Mouse (Mus musculus): ENCODE data around the gene Dync1i1. TPM values are rescaled to one million over a fixed set of nuclear protein-coding genes. Genes with fewer than 3 reads are reported as not detected.

Gene Dync1i1
- polyA plus RNA-seq, 1 experiment from 2014 or later: 3.3 TPM

DNA sequence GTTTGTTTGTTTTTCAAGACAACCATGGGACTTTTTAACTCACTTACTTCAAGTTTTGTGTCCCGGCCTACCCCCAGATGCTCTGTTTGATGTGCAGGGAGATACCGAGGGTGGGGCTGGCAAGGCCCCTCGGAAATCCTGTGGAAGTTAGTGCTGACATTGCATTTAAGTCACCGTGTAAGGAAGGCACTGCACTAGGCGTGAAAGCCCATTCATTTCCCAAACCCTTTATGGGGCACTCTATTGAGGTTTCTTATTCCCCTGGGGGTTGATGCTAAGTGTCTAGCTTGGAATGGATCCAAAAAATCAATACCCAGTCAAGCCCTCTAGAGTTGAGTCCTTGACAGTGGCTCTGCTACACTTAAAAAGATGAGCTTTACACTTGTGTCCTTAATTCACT, 27.2 kb downstream of the Dync1i1 start:
- no peaks in the 10 kb centered on the region; the same call in 1 of the 2 replicates for H3K9me3 ChIP-seq (replicated peaks; ENCODE audit: control insufficient read depth, low read length)
- 81% methylated on average over 5 of the region's 5 CpGs for WGBS (ENCODE audit: insufficient replicate concordance)
- H3K4me3 ChIP-seq (ENCODE audit: low read depth, low read length): no peak overlapping the region
- H3K9ac ChIP-seq (ENCODE audit: low read depth, low read length): no peak overlapping the region
- H3K27me3 ChIP-seq (ENCODE audit: control insufficient read depth, insufficient read depth, low read length): no peaks in the 10 kb centered on the region
- no peak overlapping the region for H3K27ac ChIP-seq (ENCODE audit: low read depth, low read length)
- H3K36me3 ChIP-seq (ENCODE audit: control insufficient read depth, insufficient read depth, low read length): no peaks in the 10 kb centered on the region
- H3K4me2 ChIP-seq: no peak overlapping the region
- no peak for ATAC-seq (replicated peaks; ENCODE audit: insufficient number of reproducible peaks, low FRiP score, low TSS enrichment)
- 0 out of 2 replicates have a peak, but pooled peaks cover 4% of the 10 kb centered on the region for H3K4me1 ChIP-seq (ENCODE audit: control insufficient read depth, insufficient read depth, low read length)

DNA sequence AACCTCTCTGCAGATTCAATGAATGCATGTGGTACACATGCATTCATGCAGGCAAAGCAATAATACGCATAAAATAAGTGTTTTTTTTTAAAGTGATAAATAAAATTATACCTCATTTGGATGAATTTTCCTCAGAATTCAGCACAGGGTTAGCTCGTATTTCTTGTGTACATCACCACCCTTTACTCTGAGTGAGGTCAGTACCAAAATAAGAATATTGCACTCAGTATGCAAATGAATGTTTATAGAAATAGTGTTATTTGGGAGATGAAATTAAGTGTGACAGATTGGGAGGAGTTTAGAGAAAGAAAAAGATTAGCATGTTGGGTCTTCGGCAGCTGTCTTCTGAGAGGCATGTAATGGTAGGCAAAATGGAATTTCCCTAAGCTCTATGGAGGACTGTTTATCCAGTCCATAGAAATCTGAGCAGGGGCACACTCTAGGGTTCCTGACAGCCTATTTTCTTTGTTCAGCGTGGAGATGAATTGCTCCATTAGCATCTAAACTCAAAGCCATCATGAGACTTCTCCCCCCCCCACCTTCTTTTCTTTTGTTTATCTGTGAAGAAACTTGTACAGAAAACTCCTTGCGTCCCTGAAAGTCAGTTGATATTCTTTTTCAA, 31.2 kb downstream of the Dync1i1 start:
- Histone ChIP-seq H3K4me2 (no peak overlapping the region), H3K27ac (ENCODE audit: low read depth, low read length) (no peak overlapping the region), H3K27me3 (ENCODE audit: control insufficient read depth, insufficient read depth, low read length) (no peaks in the 10 kb centered on the region), H3K4me3 (ENCODE audit: low read depth, low read length) (no peak overlapping the region), H3K4me1 (ENCODE audit: control insufficient read depth, insufficient read depth, low read length) (no peaks in the 10 kb centered on the region), H3K9me3 (replicated peaks; ENCODE audit: control insufficient read depth, low read length) (no peaks in the 10 kb centered on the region; the same call in 1 of the 2 replicates), H3K36me3 (ENCODE audit: control insufficient read depth, insufficient read depth, low read length) (no peaks in the 10 kb centered on the region), H3K9ac (ENCODE audit: low read depth, low read length) (no peak overlapping the region)
- no peak for ATAC-seq (replicated peaks; ENCODE audit: insufficient number of reproducible peaks, low FRiP score, low TSS enrichment)
- 69% methylated on average over 5 of the region's 5 CpGs for WGBS (ENCODE audit: insufficient replicate concordance)

DNA sequence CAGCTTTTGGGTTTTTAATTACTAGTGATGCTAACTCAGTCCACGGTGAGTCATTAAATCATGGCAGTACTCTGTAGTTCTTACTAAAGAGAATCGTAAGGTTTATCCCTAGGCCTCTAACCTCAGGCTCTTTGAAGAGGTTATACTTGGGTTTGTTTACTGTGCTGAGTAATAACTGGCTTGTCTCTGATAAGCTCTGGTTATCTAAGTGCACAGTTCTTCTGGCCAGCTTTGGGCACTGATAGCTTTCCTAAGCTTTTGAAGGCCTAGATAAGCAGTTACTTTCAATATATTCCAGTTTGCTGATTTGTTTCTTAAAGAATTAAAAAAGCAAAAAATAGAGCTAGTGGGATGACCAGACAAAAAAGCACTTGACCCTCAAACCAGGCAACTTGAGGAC, 37.5 kb downstream of the Dync1i1 start:
- 39% methylated on average over 2 of the region's 2 CpGs for WGBS (ENCODE audit: insufficient replicate concordance)
- Histone ChIP-seq H3K27me3 (ENCODE audit: control insufficient read depth, insufficient read depth, low read length) (no peaks in the 10 kb centered on the region), H3K4me3 (ENCODE audit: low read depth, low read length) (no peak overlapping the region), H3K36me3 (ENCODE audit: control insufficient read depth, insufficient read depth, low read length) (no peaks in the 10 kb centered on the region), H3K9me3 (replicated peaks; ENCODE audit: control insufficient read depth, low read length) (no peaks in the 10 kb centered on the region), H3K4me1 (ENCODE audit: control insufficient read depth, insufficient read depth, low read length) (no peaks in the 10 kb centered on the region), H3K27ac (ENCODE audit: low read depth, low read length) (no peak overlapping the region), H3K4me2 (no peak overlapping the region), H3K9ac (ENCODE audit: low read depth, low read length) (no peak overlapping the region)
- ATAC-seq (replicated peaks; ENCODE audit: insufficient number of reproducible peaks, low FRiP score, low TSS enrichment): no peak

DNA sequence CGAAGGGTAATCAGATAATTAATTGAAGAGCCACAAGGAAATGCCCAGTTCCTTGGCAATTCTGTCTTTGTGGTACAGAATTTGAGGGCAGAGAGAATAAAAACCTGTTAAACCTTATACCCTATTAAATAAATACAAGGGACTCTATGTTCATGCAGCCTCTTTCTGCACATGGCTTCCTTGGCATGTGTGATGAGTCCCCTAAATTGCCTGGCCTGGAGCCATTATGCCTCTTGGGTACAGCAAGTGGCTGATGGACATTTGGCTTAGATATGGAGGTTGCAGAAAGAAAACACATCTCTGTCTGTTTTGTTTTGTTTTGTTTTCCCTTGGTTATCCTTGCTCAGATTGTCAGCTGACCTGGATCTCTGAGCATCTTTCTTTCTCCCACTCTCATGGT, 43.1 kb downstream of the Dync1i1 start:
- no peak overlapping the region for H3K4me2 ChIP-seq
- no peak overlapping the region for H3K9ac ChIP-seq (ENCODE audit: low read depth, low read length)
- no peak overlapping the region for H3K27ac ChIP-seq (ENCODE audit: low read depth, low read length)
- no peaks in the 10 kb centered on the region for H3K9me3 ChIP-seq (replicated peaks; ENCODE audit: control insufficient read depth, low read length)
- no peaks in the 10 kb centered on the region for H3K4me1 ChIP-seq (ENCODE audit: control insufficient read depth, insufficient read depth, low read length)
- H3K27me3 ChIP-seq (ENCODE audit: control insufficient read depth, insufficient read depth, low read length): no peaks in the 10 kb centered on the region
- 74% methylated on average over 1 of the region's 1 CpGs for WGBS (ENCODE audit: insufficient replicate concordance)
- H3K4me3 ChIP-seq (ENCODE audit: low read depth, low read length): no peak overlapping the region
- H3K36me3 ChIP-seq (ENCODE audit: control insufficient read depth, insufficient read depth, low read length): no peaks in the 10 kb centered on the region
- no peak for ATAC-seq (replicated peaks; ENCODE audit: insufficient number of reproducible peaks, low FRiP score, low TSS enrichment)

GRCm38 (mm10) chr6:5770283-5770682, 44.8 kb downstream of the Dync1i1 start:
- no peaks in the 10 kb centered on the region for H3K4me1 ChIP-seq (ENCODE audit: control insufficient read depth, insufficient read depth, low read length)
- no peak overlapping the region for H3K9ac ChIP-seq (ENCODE audit: low read depth, low read length)
- H3K4me2 ChIP-seq: no peak overlapping the region
- H3K36me3 ChIP-seq (ENCODE audit: control insufficient read depth, insufficient read depth, low read length): no peaks in the 10 kb centered on the region
- no peak overlapping the region for H3K4me3 ChIP-seq (ENCODE audit: low read depth, low read length)
- 78% methylated on average over 4 of the region's 4 CpGs for WGBS (ENCODE audit: insufficient replicate concordance)
- no peak overlapping the region for H3K27ac ChIP-seq (ENCODE audit: low read depth, low read length)
- H3K9me3 ChIP-seq (replicated peaks; ENCODE audit: control insufficient read depth, low read length): no peaks in the 10 kb centered on the region
- ATAC-seq (replicated peaks; ENCODE audit: insufficient number of reproducible peaks, low FRiP score, low TSS enrichment): no peak
- no peaks in the 10 kb centered on the region for H3K27me3 ChIP-seq (ENCODE audit: control insufficient read depth, insufficient read depth, low read length)

DNA sequence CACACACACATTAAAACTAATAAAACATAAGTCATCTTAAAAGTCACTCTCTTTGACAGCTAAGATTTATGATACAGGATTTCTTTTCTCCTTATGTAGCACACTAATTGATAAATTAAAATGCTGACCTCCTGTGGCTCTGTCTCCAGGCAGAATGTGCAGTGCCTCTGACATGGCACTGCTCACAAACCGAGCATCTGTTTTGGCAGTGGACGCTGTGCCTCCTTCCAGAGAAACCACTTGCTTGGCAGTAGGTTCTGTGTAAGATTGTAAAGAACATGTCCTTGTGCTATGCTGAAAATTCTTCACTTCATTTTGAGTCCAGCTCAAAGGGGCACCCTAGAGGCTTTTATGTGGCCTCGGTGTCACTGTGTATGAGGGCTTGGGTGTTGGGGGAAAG, 50.0 kb downstream of the Dync1i1 start:
- H3K27ac ChIP-seq (ENCODE audit: low read depth, low read length): no peak overlapping the region
- H3K36me3 ChIP-seq (ENCODE audit: control insufficient read depth, insufficient read depth, low read length): no peaks in the 10 kb centered on the region
- no peak overlapping the region for H3K4me3 ChIP-seq (ENCODE audit: low read depth, low read length)
- H3K4me2 ChIP-seq: no peak overlapping the region
- no peaks in the 10 kb centered on the region for H3K9me3 ChIP-seq (replicated peaks; ENCODE audit: control insufficient read depth, low read length)
- H3K4me1 ChIP-seq (ENCODE audit: control insufficient read depth, insufficient read depth, low read length): no peaks in the 10 kb centered on the region
- H3K9ac ChIP-seq (ENCODE audit: low read depth, low read length): no peak overlapping the region
- H3K27me3 ChIP-seq (ENCODE audit: control insufficient read depth, insufficient read depth, low read length): no peaks in the 10 kb centered on the region
- ATAC-seq (replicated peaks; ENCODE audit: insufficient number of reproducible peaks, low FRiP score, low TSS enrichment): no peak
- WGBS (ENCODE audit: insufficient replicate concordance): 78% methylated on average over 3 of the region's 3 CpGs

DNA sequence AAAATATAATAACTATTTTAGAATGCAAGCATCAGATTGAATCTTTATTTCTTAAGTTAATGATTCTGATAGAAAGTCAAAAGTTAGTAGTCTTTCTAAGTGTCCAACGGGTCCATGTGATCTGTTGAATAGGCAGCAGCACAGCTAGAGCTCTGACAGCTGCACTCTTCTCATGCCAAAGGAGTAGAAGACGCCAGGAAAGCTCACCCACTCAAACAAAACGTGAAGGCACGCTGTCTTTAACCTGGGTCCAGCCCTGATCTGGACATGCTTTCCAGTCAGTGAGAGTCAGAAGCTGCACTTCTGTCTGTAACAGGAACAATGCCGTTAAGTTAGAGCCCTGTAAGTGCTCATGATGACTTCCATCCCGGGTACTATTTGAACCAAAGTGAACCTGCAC, 56.3 kb downstream of the Dync1i1 start:
- Histone ChIP-seq H3K4me3 (ENCODE audit: low read depth, low read length) (no peak overlapping the region), H3K36me3 (ENCODE audit: control insufficient read depth, insufficient read depth, low read length) (no peaks in the 10 kb centered on the region), H3K27me3 (ENCODE audit: control insufficient read depth, insufficient read depth, low read length) (no peaks in the 10 kb centered on the region), H3K27ac (ENCODE audit: low read depth, low read length) (no peak overlapping the region), H3K4me2 (no peak overlapping the region), H3K9ac (ENCODE audit: low read depth, low read length) (no peak overlapping the region), H3K4me1 (ENCODE audit: control insufficient read depth, insufficient read depth, low read length) (no peaks in the 10 kb centered on the region), H3K9me3 (replicated peaks; ENCODE audit: control insufficient read depth, low read length) (no peaks in the 10 kb centered on the region)
- WGBS (ENCODE audit: insufficient replicate concordance): 73% methylated on average over 6 of the region's 6 CpGs
- no peak for ATAC-seq (replicated peaks; ENCODE audit: insufficient number of reproducible peaks, low FRiP score, low TSS enrichment)

DNA sequence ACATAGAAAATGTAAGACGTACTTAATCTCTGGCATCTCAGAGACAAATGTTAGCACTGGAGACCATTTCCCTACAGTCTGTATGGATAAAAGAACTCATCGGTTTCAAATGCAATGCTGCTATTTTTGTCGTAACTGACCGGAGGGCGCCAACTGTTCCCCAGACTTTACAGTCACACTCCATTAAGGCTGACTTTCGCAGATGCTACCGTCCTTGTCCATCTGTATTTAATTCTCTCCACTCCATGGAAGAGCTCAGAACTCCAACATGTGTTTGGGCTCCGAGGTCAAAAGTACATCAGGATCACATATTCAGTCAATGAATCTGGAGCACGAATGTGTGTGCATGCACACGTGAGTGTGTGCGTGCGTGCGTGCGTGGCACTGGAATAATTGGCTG, 58.4 kb downstream of the Dync1i1 start:
- no peaks in the 10 kb centered on the region for H3K4me1 ChIP-seq (ENCODE audit: control insufficient read depth, insufficient read depth, low read length)
- H3K27ac ChIP-seq (ENCODE audit: low read depth, low read length): no peak overlapping the region
- no peak for ATAC-seq (replicated peaks; ENCODE audit: insufficient number of reproducible peaks, low FRiP score, low TSS enrichment)
- no peaks in the 10 kb centered on the region for H3K36me3 ChIP-seq (ENCODE audit: control insufficient read depth, insufficient read depth, low read length)
- H3K9me3 ChIP-seq (replicated peaks; ENCODE audit: control insufficient read depth, low read length): no peaks in the 10 kb centered on the region
- H3K4me2 ChIP-seq: no peak overlapping the region
- no peak overlapping the region for H3K4me3 ChIP-seq (ENCODE audit: low read depth, low read length)
- H3K27me3 ChIP-seq (ENCODE audit: control insufficient read depth, insufficient read depth, low read length): no peaks in the 10 kb centered on the region
- H3K9ac ChIP-seq (ENCODE audit: low read depth, low read length): no peak overlapping the region
- WGBS (ENCODE audit: insufficient replicate concordance): 90% methylated on average over 14 of the region's 14 CpGs

- H3K4me1 ChIP-seq (ENCODE audit: control insufficient read depth, insufficient read depth, low read length): no peaks in the 10 kb centered on the region
- no peak overlapping the region for H3K9ac ChIP-seq (ENCODE audit: low read depth, low read length)
- no peak overlapping the region for H3K4me3 ChIP-seq (ENCODE audit: low read depth, low read length)
- H3K9me3 ChIP-seq (replicated peaks; ENCODE audit: control insufficient read depth, low read length): no peaks in the 10 kb centered on the region
- ATAC-seq (replicated peaks; ENCODE audit: insufficient number of reproducible peaks, low FRiP score, low TSS enrichment): no peak
- no peaks in the 10 kb centered on the region for H3K27me3 ChIP-seq (ENCODE audit: control insufficient read depth, insufficient read depth, low read length)
- H3K27ac ChIP-seq (ENCODE audit: low read depth, low read length): no peak overlapping the region
- H3K36me3 ChIP-seq (ENCODE audit: control insufficient read depth, insufficient read depth, low read length): no peaks in the 10 kb centered on the region
- H3K4me2 ChIP-seq: no peak overlapping the region
- 70% methylated on average over 7 of the region's 7 CpGs for WGBS (ENCODE audit: insufficient replicate concordance)
Measured at GRCm38 (mm10) chr6:5790607-5791006, 65.2 kb downstream of the Dync1i1 start.

All from heart, embryonic 11.5 days (tissue).